Mouse (Mus musculus) forebrain, embryonic 14.5 days (tissue): ENCODE measurements around the gene Zfp672. TPM values are rescaled to one million over a fixed set of nuclear protein-coding genes. Genes with fewer than 3 reads are reported as not detected.
A peak's percentile ranks its signal among the peaks of the same experiment; 100 is the strongest.
"Not testable (repeated sequence)": the region's sequence is repeated elsewhere in the genome, so short reads cannot be mapped to it uniquely, and the experiment has no call there.

ENCODE experiments used
- ATAC-seq: fragments of 200-750 bp; cut with Nextera tagmentation; 2 replicates; pipeline ENCODE4 v1.8.0; 2017; ENCODE audit warnings: mild to moderate bottlenecking, moderate library complexity
- DNase-seq: peaks from one replicate; pipeline ENCODE4 v3.0.0-alpha.2; 2015; ENCODE audit warnings: low spot score
- H3K27ac ChIP-seq: fragments of 300-500 bp; sonication (generic); 2 replicates; pipeline ENCODE4 v1.5.1; 2014; ENCODE audit warnings: low read depth, mild to moderate bottlenecking, control low read depth, low read length, moderate library complexity
- H3K27me3 ChIP-seq: fragments of 300-500 bp; sonication (generic); replicated peaks from 2 replicates; pipeline ENCODE4 v1.6.1; 2014; ENCODE audit warnings: low read length, control low read depth, mixed read lengths; ENCODE audit not compliant: control insufficient read depth, insufficient read depth
- H3K36me3 ChIP-seq: fragments of 300-500 bp; sonication (generic); 2 replicates; pipeline ENCODE4 v1.6.1; 2014; ENCODE audit warnings: low read length, control low read depth; ENCODE audit not compliant: control insufficient read depth, insufficient read depth
- H3K4me1 ChIP-seq: fragments of 300-500 bp; sonication (generic); 2 replicates; pipeline ENCODE4 v1.6.1; 2014; ENCODE audit warnings: antibody characterized with exemption, low read length, control low read depth; ENCODE audit not compliant: control insufficient read depth, insufficient read depth
- H3K4me2 ChIP-seq: fragments of 300-500 bp; sonication (generic); 2 replicates; pipeline ENCODE4 v1.6.1; 2014; ENCODE audit warnings: mild to moderate bottlenecking, control low read depth, low read length
- H3K4me3 ChIP-seq: fragments of 300-500 bp; sonication (generic); 2 replicates; pipeline ENCODE4 v1.5.1; 2014; ENCODE audit warnings: low read depth, low read length, control low read depth
- H3K9ac ChIP-seq: fragments of 300-500 bp; sonication (generic); 2 replicates; pipeline ENCODE4 v1.6.1; 2014; ENCODE audit warnings: mild to moderate bottlenecking, low read length, control low read depth, moderate library complexity
- H3K9me3 ChIP-seq: fragments of 300-500 bp; sonication (generic); replicated peaks from 2 replicates; pipeline ENCODE4 v1.6.1; 2016; ENCODE audit warnings: low read length, control low read depth, mixed read lengths; ENCODE audit not compliant: control insufficient read depth
- WGBS: fragments of 180-500 bp; shearing (Covaris S2); extraction: QIAGEN DNeasy Blood & Tissue Kit; methylation state at CpG from one replicate; pipeline ENCODE4 v1.1.7; 2014; 5-methylcytosine and 5-hydroxymethylcytosine counted together
- polyA plus RNA-seq: library from polyadenylated mRNA; unstranded; fragments of >200 nt; fragmentation: Nextera tagmentation; extraction: Ambion mirVana; gene quantifications from 2 replicates; pipeline ENCODE4 v1.2.1, GENCODE M21; 2014

The Zfp672 gene
- 38.8 and 45.4 TPM in 2 replicates for polyA plus RNA-seq

GRCm38 (mm10) chr11:58330276-58331148, at the start of gene Zfp672, which contains the start of gene Sh3bp5l:
Zfp672 (minus strand) TSS chr11:58330339.
Sh3bp5l (plus strand) TSS chr11:58330724.
- peak within 1 kb of the TSS; percentile 90 for H3K4me2 ChIP-seq
- no peaks in the 10 kb centered on the region for H3K27me3 ChIP-seq
- H3K36me3 ChIP-seq = peaks cover 32% of the 10 kb centered on the region
- H3K27ac ChIP-seq = peak within 1 kb of the TSS; percentile 60; the same call in 1 of the 2 replicates
- ATAC-seq (peak; percentile 97), DNase-seq (peak; percentile 99)
- H3K9ac ChIP-seq = peak within 1 kb of the TSS; percentile 77
- H3K4me3 ChIP-seq = peak within 1 kb of the TSS; percentile 86
- peaks cover 23% of the 10 kb centered on the region for H3K4me1 ChIP-seq
- no peaks in the 10 kb centered on the region for H3K9me3 ChIP-seq
- under 1% methylated on average over 52 of the region's 52 CpGs for WGBS

DNA sequence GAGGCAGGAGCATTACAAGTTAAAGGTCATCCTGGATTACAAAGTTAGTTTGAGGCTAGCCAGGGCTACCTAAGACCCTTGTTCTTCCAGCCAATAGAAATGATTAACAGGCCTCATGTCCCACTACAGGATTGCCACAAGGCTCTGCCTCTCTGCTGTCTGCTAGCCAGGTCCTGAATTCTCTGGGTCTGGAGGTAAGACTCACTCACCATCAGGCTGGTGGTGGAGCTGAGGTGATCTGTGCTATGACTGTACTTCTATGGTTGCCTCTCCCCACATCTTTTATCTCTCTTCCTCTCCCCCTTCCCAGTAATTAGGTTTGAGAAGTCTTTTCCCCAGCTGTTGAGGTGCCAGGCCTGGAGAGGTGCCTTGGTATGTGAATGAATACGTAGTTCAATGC, 49.4 kb upstream of the Zfp672 start:
- WGBS = 77% methylated on average over 1 of the region's 1 CpGs
- Histone ChIP-seq H3K27me3 (no peaks in the 10 kb centered on the region), H3K27ac (no peak overlapping the region), H3K9ac (no peak overlapping the region), H3K4me3 (no peak overlapping the region), H3K4me1 (no peaks in the 10 kb centered on the region), H3K4me2 (no peak overlapping the region), H3K9me3 (no peaks in the 10 kb centered on the region), H3K36me3 (no peaks in the 10 kb centered on the region)
- DNase-seq (no peak), ATAC-seq (no peak)

DNA sequence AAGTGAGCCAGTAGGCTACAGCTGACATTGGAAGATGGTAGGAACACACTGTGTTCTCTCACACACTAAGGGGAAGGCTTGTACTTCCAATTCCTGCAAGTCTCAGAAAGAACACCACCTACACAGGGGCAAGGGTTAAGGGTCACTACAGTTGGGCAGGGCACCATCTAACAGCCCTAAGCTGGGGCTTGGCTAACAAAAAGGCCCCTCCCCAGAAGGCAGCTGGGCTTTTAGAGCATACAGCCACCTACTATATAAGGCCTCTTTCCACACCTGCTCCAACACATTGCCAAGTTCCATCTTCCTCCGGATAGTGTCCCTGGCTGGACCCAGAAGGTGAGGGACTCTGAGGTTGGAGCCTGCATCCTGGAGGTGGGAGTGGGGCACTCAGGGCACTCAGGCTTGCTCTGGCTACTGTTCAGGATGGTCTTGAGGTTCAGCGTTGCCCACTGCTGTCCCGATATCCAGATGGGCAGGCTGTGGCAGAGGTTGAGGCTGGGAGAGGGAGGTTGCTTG, 48.7 kb upstream of the Zfp672 start, which contains the start of gene Lypd8:
Gene Lypd8, plus strand, starts transcription at position 281 of the 516 bp plus-strand sequence.
- no peaks in the 10 kb centered on the region for H3K27me3 ChIP-seq
- no peak for ATAC-seq
- no peak within 1 kb of the TSS for H3K9ac ChIP-seq
- H3K36me3 ChIP-seq = no peaks in the 10 kb centered on the region
- no peaks in the 10 kb centered on the region for H3K9me3 ChIP-seq
- H3K27ac ChIP-seq = no peak within 1 kb of the TSS
- no peak within 1 kb of the TSS for H3K4me2 ChIP-seq
- H3K4me1 ChIP-seq = no peaks in the 10 kb centered on the region
- 95% methylated on average over 3 of the region's 3 CpGs for whole genome bisulfite sequencing
- DNase-seq = no peak
- no peak within 1 kb of the TSS for H3K4me3 ChIP-seq

DNA sequence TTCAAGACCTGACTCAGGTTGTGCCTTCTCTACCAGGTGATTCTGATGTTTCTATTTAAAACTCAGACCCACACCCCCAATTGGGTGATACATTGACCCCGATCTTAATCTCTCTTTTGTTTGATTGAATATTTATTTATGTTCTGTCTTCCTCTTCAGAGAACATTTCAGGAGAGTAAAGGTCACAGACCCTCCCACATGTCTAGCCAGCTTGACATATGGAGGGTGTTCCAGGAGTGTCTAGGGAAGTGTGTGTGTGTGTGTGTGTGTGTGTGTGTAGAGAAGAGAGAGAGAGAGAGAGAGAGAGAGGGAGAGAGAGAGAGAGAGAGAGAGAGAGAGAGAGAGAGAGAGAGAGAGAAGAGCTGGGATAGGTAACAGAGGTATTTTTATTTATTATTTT, 47.5 kb upstream of the Zfp672 start:
- Histone ChIP-seq H3K4me2 (no peak overlapping the region), H3K36me3 (no peaks in the 10 kb centered on the region), H3K4me1 (no peaks in the 10 kb centered on the region), H3K27me3 (no peaks in the 10 kb centered on the region), H3K4me3 (no peak overlapping the region), H3K9ac (no peak overlapping the region), H3K9me3 (no peaks in the 10 kb centered on the region), H3K27ac (no peak overlapping the region)
- ATAC-seq (no peak), DNase-seq (no peak)
- 82% methylated on average over 1 of the region's 1 CpGs for WGBS

DNA sequence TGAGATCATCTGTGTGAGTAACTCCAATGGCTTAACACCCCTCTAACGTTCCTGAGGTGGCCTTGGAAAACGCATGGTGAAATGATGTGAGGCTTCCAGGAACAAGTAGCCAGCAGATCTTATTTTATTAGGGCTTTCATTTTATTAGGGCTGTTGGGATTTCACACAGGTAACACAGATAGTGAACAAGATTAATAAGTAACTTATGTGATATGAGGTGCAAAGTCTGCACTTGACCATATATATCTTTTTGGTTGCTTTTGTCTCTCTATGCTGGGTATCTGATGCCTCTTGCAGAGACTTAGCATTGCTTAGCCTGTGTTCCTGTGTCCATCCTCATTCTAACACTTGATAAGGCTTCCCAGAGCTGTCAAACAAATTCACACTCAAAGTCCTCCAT, 47.1 kb upstream of the Zfp672 start:
- no peaks in the 10 kb centered on the region for H3K36me3 ChIP-seq

GRCm38 (mm10) chr11:58366191-58366590, 36.1 kb upstream of the Zfp672 start:
- not testable (repeated sequence) for DNase-seq, H3K4me2 ChIP-seq, H3K4me3 ChIP-seq, H3K9me3 ChIP-seq, ATAC-seq, H3K36me3 ChIP-seq, H3K27ac ChIP-seq, H3K4me1 ChIP-seq, H3K9ac ChIP-seq, H3K27me3 ChIP-seq
- no CpG with 5 or more reads among the region's 6 CpGs for WGBS

More for the DNA sequence above, 47.1 kb upstream of the Zfp672 start:
- H3K9me3 ChIP-seq = no peaks in the 10 kb centered on the region
- H3K9ac ChIP-seq = no peak overlapping the region
- H3K27me3 ChIP-seq = no peaks in the 10 kb centered on the region
- H3K4me1 ChIP-seq = no peaks in the 10 kb centered on the region
- no peak for ATAC-seq
- no peak for DNase-seq
- H3K4me2 ChIP-seq = no peak overlapping the region
- H3K27ac ChIP-seq = no peak overlapping the region
- WGBS = 89% methylated on average over 2 of the region's 2 CpGs
- no peak overlapping the region for H3K4me3 ChIP-seq

DNA sequence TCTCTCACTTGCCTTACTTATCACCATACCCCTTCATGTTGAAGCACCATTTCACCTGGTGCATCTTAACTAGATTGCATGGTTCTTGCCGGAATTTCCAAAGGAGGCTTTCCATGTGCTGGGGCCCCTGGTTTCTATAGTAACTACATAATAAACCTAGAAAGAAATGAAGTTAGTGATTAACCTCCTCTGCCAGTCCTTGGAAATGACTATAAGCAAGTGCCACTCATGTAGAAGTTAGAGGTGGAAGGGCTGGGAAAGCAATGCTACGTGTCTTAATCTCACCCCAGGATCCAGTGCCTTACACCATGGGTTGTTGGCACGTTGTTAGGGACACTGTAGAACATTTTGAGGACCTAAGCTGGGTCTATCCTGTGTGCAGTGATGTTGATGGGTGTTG, 34.3 kb upstream of the Zfp672 start:
- no peaks in the 10 kb centered on the region for H3K4me1 ChIP-seq
- H3K4me2 ChIP-seq = no peak overlapping the region
- ATAC-seq (no peak), DNase-seq (no peak)
- H3K9ac ChIP-seq = no peak overlapping the region
- H3K36me3 ChIP-seq = no peaks in the 10 kb centered on the region
- H3K4me3 ChIP-seq = no peak overlapping the region
- H3K27me3 ChIP-seq = no peaks in the 10 kb centered on the region
- 51% methylated on average over 3 of the region's 3 CpGs for WGBS
- H3K9me3 ChIP-seq = no peaks in the 10 kb centered on the region
- no peak overlapping the region for H3K27ac ChIP-seq

DNA sequence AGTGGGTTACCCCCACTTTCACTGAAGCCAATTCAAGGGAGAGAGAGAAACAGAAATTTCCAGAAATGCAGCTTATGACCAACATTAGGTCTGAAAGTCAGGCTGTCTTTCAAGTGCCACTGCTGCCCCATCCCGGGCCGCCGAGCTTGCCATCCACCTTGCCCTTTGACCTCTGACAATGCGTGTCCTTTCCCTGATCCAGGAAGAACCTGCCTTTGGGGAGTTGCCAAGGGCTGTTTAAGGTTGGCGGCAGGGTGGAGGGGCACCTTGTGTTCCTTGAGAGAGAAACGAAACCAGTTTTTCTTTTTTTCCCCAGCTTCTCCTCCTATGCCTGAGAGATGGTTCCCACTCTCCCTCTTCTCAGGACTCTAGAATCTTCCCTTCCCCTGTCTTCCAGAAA, 32.4 kb upstream of the Zfp672 start:
- H3K4me2 ChIP-seq, H3K27ac ChIP-seq, H3K4me1 ChIP-seq, H3K36me3 ChIP-seq, ATAC-seq, DNase-seq, H3K27me3 ChIP-seq, H3K9me3 ChIP-seq, H3K9ac ChIP-seq, H3K4me3 ChIP-seq: not testable (repeated sequence)
- no CpG with 5 or more reads among the region's 6 CpGs for WGBS
